Mouse (Mus musculus) v-Abl transformed pro-B cells (cell line): Measurements from ENCODE around the gene Ifna12.
"Not testable (repeated sequence)": the region's sequence is repeated elsewhere in the genome, so short reads cannot be mapped to it uniquely, and the experiment has no call there.

ENCODE experiments used
- in situ Hi-C, 2 experiments: fragments of 400-800 bp; cut with MboI; formaldehyde crosslinking; loops; one replicate each; pipeline ENCODE4 v1.15.1; 2025; ENCODE audit not compliant: unreplicated experiment in 2 of 2

Ifna12 gene

DNA sequence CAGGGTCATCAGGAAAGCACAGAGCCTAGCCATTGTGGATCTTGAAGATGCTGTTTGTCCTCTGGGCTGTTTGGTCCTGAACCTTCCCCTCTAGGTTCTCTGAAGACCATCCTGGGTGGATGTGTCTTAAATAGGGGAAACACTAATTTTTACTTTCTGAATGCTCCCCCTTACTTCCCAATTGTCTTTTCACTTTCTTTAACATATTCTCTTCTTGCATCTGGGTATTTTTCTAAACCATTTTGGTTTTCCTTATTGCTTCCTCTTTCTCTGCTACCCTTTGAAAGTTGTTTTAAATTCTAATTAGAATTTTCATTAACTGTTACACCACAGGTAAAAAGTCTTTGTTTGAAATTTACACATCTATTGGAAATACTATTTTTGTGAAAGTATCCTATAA lies at the start of gene Ifna12:
TSS of gene Ifna12 (minus strand) at position 101 of the 400 bp plus-strand sequence.
- in situ Hi-C loops, result no loop called here

DNA sequence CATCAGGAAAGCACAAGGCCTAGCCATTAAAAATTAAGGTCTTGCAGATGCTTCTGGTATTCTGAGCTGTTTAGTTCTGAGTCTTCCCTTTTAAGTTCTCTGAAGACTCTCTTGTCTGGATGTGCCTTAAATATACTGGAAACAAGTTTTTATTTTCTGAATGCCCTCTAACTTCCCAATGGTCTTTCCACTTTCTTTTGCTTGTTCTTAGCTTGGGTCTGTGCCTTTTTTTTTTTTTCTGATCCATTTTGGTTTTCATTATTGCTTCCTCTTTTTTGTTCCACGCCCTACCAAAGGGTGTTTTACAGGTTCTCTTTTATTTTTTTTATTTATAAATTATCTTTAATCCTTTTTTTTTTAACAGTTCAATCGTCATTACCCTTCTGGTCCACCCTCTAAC lies 41.2 kb upstream of the Ifna12 start, which contains the start of gene Ifna13:
TSS of gene Ifna13 (minus strand) at position 101 of the 400 bp plus-strand sequence.
- in situ Hi-C loops, result loop anchor here (5.0 to 10.0 kb wide), 2 partner anchors 92 to 1280 kb away; no protein-coding TSS in a partner anchor

DNA sequence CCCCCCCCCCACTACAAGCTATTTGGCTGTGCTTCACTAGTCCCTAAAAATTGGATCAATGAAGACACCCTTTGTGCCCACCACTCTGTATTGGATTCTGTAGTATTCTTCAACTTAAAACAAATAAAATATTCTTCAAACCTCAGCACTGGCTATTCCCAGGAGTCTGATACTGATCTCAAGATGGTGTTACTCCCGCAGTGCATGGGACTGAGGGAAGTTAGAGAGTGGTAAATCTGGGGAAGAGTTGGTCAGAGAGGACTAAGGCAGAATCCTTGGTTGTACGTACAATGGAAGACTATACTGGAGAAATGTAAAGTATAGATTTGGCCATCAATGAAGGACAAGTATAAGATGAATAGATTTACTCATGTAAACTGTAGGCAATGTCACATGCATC lies 39.4 kb upstream of the Ifna12 start:
- in situ Hi-C loops, result loop anchor here (5.0 to 10.0 kb wide), 2 partner anchors 90 to 1278 kb away; no protein-coding TSS in a partner anchor

DNA sequence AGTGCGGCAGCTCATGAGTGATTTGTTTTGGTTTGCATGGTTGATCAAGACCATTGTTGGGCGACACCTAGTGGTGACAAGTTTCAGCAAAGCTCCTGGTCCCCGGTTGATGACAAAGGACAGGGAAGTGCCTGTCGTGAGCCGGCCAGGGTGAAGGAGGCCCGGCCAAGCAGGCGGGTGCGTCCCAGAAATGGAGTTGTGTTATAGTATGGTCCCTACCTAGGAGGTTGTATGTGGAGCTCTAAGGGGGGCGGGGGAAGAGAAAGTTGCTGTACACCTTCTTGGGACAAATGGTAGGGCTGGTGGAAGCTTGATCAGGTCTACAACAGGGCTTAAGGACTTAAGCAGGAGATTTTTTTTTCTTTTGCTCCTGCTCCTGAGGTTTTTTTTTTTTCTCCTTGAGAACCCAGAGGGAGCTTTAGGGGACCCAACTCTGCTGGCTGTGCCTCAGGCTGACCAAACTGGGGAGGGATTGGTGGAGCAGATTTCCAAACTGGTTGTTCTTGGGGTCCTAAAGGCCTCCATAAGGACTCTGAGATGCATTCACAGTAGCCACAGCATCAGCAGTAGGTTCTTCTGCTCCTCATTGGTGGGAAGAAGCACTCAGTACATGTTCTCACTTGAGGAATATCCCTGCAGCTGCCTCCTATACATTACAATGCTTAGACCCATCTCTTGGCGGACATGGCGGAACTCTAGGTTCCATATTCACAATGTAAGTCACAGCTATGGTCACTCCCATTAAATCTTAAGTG lies 38.1 kb upstream of the Ifna12 start:
- in situ Hi-C loops, result loop anchor here (5.0 to 10.0 kb wide), 2 partner anchors 89 to 1276 kb away; no protein-coding TSS in a partner anchor

DNA sequence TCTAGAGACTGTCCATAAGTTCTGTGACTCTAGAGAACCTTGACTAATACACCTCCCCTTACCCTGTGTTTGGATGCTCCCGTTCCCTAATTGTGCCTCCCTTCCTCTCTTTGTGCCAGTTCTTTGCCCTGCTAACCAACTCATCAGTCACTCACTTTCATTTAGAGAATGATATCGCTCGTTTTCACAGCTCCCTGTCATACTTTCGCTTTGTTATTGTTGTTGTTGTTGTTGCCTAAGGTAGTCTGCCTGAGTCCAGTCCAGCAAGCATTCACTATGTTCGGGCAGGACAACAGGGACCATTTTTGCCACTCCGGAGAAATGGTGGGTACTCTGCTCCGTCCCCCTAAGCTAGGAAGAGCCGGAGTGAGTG lies 37.5 kb upstream of the Ifna12 start:
- in situ Hi-C loops, result loop anchor here (5.0 to 10.0 kb wide), 2 partner anchors 88 to 1276 kb away; no protein-coding TSS in a partner anchor

DNA sequence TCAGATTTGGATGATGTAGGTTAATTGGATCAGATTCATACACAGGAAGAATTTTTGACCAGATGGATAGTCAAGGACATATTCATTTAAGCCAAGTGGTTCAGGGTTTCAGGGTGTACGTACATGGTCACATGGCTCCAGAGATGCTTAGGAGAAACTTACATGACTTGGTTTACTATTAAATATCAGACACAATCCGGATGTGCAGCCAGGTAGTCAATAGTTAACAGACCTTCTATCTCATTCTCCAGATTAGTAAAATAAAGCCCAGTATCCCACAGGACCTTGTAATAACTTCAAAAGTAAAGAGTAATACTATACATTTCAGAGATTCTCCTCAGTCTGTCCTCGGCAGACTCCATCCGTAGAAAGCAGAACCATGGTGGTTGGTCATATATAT lies 31.1 kb upstream of the Ifna12 start, which contains the start of gene C87499:
TSS of gene C87499 (minus strand) at position 101 of the 400 bp plus-strand sequence.
- in situ Hi-C loops, result no loop called here

DNA sequence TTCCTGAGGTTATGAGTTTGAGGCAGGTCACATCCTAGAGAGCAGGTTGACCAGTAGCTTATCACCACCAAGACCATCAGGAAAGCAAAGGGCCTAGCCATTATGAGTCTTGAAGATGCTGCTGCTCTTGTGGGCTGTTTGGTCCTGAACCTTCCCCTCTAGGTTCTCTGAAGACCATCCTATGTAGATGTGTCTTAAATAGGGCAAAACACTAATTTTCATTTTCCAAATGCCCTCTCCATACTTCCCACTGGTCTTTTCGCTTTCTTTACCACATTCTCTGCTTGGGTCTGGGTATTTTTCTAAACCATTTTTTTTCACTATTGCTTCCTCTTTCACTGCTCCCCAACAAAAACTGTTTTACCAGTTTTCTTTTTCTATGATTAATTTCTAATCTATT lies 10.9 kb downstream of the Ifna12 start, which contains the start of gene Ifna9:
TSS of gene Ifna9 (minus strand) at position 101 of the 400 bp plus-strand sequence.
- in situ Hi-C loops, result no loop called here

DNA sequence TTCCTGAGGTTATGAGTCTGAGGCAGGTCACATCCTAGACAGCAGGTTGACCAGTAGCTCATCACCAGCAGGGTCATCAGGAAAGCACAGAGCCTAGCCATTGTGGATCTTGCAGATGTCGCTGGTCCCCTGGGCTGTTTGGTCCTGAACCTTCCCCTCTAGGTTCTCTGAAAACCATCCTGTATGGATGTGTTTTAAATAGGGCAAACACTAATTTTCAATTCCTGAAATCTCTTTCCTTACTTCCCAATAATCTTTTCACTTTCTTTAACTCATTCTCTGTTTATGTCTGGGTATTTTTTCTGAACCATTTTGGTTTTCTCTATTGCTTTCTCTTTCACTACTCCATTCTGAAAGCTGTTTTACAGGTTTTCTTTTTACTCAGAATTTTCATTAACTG lies 31.5 kb downstream of the Ifna12 start, which contains the start of gene Ifna14:
TSS of gene Ifna14 (minus strand) at position 101 of the 400 bp plus-strand sequence.
- in situ Hi-C loops, result no loop called here

DNA sequence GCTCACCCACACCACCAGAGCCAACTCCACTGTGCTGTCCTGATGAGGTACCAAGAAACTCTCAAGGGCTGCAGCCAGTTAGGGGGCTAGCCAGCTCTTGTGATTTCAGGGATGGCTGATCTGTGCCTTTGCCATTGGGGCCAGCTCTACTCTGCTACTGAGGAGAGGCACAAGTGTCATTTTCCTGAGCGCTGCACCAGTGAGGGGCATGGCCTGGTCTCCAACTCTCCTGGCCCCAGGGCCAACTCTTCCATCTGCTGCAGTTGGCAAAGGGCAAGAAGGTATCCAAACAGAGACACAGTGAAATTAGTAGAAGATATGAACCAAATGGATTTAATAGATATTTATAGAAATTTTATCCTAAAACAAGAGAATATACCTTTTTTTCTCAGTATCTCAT lies 41.4 kb downstream of the Ifna12 start:
- in situ Hi-C loops, result no loop called here

DNA sequence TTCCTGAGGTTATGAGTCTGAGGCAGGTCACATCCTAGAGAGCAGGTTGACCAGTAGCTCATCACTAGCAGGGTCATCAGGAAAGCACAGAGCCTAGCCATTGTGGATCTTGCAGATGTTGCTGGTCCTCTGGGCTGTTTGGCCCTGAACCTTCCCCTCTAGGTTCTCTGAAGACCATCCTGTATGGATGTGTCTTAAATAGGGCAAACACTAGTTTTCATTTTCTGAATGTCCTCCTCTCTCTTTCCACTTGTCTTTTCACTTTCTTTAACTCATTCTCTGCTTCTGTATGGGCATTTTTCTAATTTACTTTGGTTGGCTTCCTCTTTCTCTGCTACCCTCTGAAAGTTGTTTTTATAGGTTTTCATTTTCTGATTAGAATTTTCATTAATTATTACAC lies 45.0 kb downstream of the Ifna12 start, which contains the start of gene Ifna15:
TSS of gene Ifna15 (minus strand) at position 101 of the 400 bp plus-strand sequence.
- in situ Hi-C loops, result not testable (repeated sequence)
